Mouse (Mus musculus): ENCODE results near the gene Snap23. TPM values are rescaled to one million over a fixed set of nuclear protein-coding genes. Genes with fewer than 3 reads are reported as not detected.
"Not testable (repeated sequence)": the region's sequence is repeated elsewhere in the genome, so short reads cannot be mapped to it uniquely, and the experiment has no call there.

Gene Snap23
- polyA plus RNA-seq, 1 experiment from 2014 or later: 54.7 TPM

GRCm38 (mm10) chr2:120544732-120545131 is 22.7 kb upstream of the Snap23 start:
- no peaks in the 10 kb centered on the region for H3K27me3 ChIP-seq (ENCODE audit: insufficient read depth, low read length)
- no peak overlapping the region for H3K4me3 ChIP-seq (ENCODE audit: low read depth, low read length)
- 0 out of 2 replicates have a peak, but pooled peaks cover 3% of the 10 kb centered on the region for H3K4me1 ChIP-seq (ENCODE audit: insufficient read depth)
- no peak overlapping the region for H3K4me2 ChIP-seq
- TF ChIP-seq CTCF (IDR thresholded peaks at IDR 0.05; ENCODE audit: low read depth): no peak
- WGBS: 85% methylated on average over 2 of the region's 2 CpGs
- ATAC-seq (ENCODE audit: insufficient read depth) (no peak), DNase-seq (no peak)
- H3K9me3 ChIP-seq (ENCODE audit: low read depth, low read length): no peaks in the 10 kb centered on the region
- no peak overlapping the region for H3K27ac ChIP-seq (ENCODE audit: low read depth)
- peaks cover 32% of the 10 kb centered on the region for H3K36me3 ChIP-seq (ENCODE audit: insufficient read depth)
- H3K9ac ChIP-seq: no peak overlapping the region

- TF ChIP-seq CTCF (IDR thresholded peaks at IDR 0.05; ENCODE audit: low read depth): no peak
- H3K4me2 ChIP-seq: no peak overlapping the region
- no peaks in the 10 kb centered on the region for H3K4me1 ChIP-seq (ENCODE audit: insufficient read depth)
- DNase-seq (no peak), ATAC-seq (ENCODE audit: insufficient read depth) (no peak)
- H3K27me3 ChIP-seq (ENCODE audit: insufficient read depth, low read length): no peaks in the 10 kb centered on the region
- no peaks in the 10 kb centered on the region for H3K9me3 ChIP-seq (ENCODE audit: low read depth, low read length)
- H3K4me3 ChIP-seq (ENCODE audit: low read depth, low read length): no peak overlapping the region
- WGBS: 53% methylated on average over 3 of the region's 3 CpGs
- peaks cover 29% of the 10 kb centered on the region for H3K36me3 ChIP-seq (ENCODE audit: insufficient read depth)
- no peak overlapping the region for H3K27ac ChIP-seq (ENCODE audit: low read depth)
- H3K9ac ChIP-seq: no peak overlapping the region
Observed at GRCm38 (mm10) chr2:120556868-120557267, 10.6 kb upstream of the Snap23 start.

DNA sequence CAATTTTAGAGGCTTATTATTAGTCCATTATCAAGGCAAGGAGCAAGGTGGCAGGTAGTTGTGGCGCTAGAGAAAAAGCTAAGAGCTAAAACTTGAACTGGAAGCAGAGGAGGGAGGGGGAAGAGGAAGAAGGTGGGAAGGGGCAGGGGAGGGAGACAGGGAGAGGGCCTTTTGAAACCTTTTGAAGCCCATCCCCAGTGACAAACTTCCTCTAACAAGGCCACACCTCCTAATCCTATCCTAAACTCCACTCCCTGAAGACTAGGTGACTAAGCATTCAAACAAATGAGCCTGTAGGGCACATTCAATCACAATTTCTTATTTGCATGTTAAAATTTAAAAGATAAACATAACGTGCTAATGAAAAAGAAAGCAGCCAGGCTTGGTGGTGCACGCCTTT is 8.7 kb upstream of the Snap23 start:
- no peak for DNase-seq
- no peaks in the 10 kb centered on the region for H3K4me1 ChIP-seq (ENCODE audit: insufficient read depth)
- no peak overlapping the region for H3K4me2 ChIP-seq
- H3K4me3 ChIP-seq (ENCODE audit: low read depth, low read length): no peak overlapping the region
- WGBS: 77% methylated on average over 3 of the region's 3 CpGs
- no peak overlapping the region for H3K27ac ChIP-seq (ENCODE audit: low read depth)
- no peaks in the 10 kb centered on the region for H3K9me3 ChIP-seq (ENCODE audit: low read depth, low read length)
- ATAC-seq (ENCODE audit: insufficient read depth): no peak
- H3K27me3 ChIP-seq (ENCODE audit: insufficient read depth, low read length): no peaks in the 10 kb centered on the region
- H3K9ac ChIP-seq: no peak overlapping the region
- no peak for TF ChIP-seq CTCF (IDR thresholded peaks at IDR 0.05; ENCODE audit: low read depth)
- peaks cover 15% of the 10 kb centered on the region for H3K36me3 ChIP-seq (ENCODE audit: insufficient read depth)

- Histone ChIP-seq H3K4me3 (ENCODE audit: low read depth, low read length) (no peak overlapping the region), H3K4me2 (no peak overlapping the region), H3K4me1 (ENCODE audit: insufficient read depth) (no peaks in the 10 kb centered on the region), H3K9me3 (ENCODE audit: low read depth, low read length) (no peaks in the 10 kb centered on the region), H3K9ac (no peak overlapping the region), H3K27me3 (ENCODE audit: insufficient read depth, low read length) (no peaks in the 10 kb centered on the region), H3K36me3 (ENCODE audit: insufficient read depth) (no peaks in the 10 kb centered on the region), H3K27ac (ENCODE audit: low read depth) (no peak overlapping the region)
- DNase-seq (no peak), ATAC-seq (ENCODE audit: insufficient read depth) (no peak)
- no peak for TF ChIP-seq CTCF (IDR thresholded peaks at IDR 0.05; ENCODE audit: low read depth)
- WGBS: 90% methylated on average over 1 of the region's 1 CpGs
Observed at GRCm38 (mm10) chr2:120561524-120561923, 5.9 kb upstream of the Snap23 start.

- 22% methylated on average over 9 of the region's 9 CpGs for WGBS
- DNase-seq (no peak), ATAC-seq (ENCODE audit: insufficient read depth) (no peak)
- H3K9ac ChIP-seq: peak overlapping the region; percentile 93
- no peaks in the 10 kb centered on the region for H3K4me1 ChIP-seq (ENCODE audit: insufficient read depth)
- no peaks in the 10 kb centered on the region for H3K27me3 ChIP-seq (ENCODE audit: insufficient read depth, low read length)
- no peaks in the 10 kb centered on the region for H3K36me3 ChIP-seq (ENCODE audit: insufficient read depth)
- no peaks in the 10 kb centered on the region for H3K9me3 ChIP-seq (ENCODE audit: low read depth, low read length)
- H3K4me2 ChIP-seq: peak overlapping the region; percentile 69
- no peak for TF ChIP-seq CTCF (IDR thresholded peaks at IDR 0.05; ENCODE audit: low read depth)
- H3K4me3 ChIP-seq (ENCODE audit: low read depth, low read length): peak overlapping the region; percentile 86
- no peak overlapping the region for H3K27ac ChIP-seq (ENCODE audit: low read depth)
Observed at GRCm38 (mm10) chr2:120562859-120563234, 4.6 kb upstream of the Snap23 start.

GRCm38 (mm10) chr2:120563235-120563990 is 4.1 kb upstream of the Snap23 start, which contains the start of gene Zfp106:
Zfp106 (minus strand) TSS chr2:120563843.
- no peaks in the 10 kb centered on the region for H3K4me1 ChIP-seq (ENCODE audit: insufficient read depth)
- no peak for TF ChIP-seq CTCF (IDR thresholded peaks at IDR 0.05; ENCODE audit: low read depth)
- peak within 1 kb of the TSS; percentile 93 for H3K9ac ChIP-seq
- no peaks in the 10 kb centered on the region for H3K9me3 ChIP-seq (ENCODE audit: low read depth, low read length)
- peak within 1 kb of the TSS; percentile 69 for H3K4me2 ChIP-seq
- H3K36me3 ChIP-seq (ENCODE audit: insufficient read depth): no peaks in the 10 kb centered on the region
- ATAC-seq (ENCODE audit: insufficient read depth) (peak; percentile 68), DNase-seq (peak; percentile 93)
- peak within 1 kb of the TSS; percentile 86 for H3K4me3 ChIP-seq (ENCODE audit: low read depth, low read length)
- H3K27ac ChIP-seq (ENCODE audit: low read depth): peak within 1 kb of the TSS; percentile 64; the same call in 1 of the 2 replicates
- under 1% methylated on average over 50 of the region's 50 CpGs for WGBS
- no peaks in the 10 kb centered on the region for H3K27me3 ChIP-seq (ENCODE audit: insufficient read depth, low read length)

DNA sequence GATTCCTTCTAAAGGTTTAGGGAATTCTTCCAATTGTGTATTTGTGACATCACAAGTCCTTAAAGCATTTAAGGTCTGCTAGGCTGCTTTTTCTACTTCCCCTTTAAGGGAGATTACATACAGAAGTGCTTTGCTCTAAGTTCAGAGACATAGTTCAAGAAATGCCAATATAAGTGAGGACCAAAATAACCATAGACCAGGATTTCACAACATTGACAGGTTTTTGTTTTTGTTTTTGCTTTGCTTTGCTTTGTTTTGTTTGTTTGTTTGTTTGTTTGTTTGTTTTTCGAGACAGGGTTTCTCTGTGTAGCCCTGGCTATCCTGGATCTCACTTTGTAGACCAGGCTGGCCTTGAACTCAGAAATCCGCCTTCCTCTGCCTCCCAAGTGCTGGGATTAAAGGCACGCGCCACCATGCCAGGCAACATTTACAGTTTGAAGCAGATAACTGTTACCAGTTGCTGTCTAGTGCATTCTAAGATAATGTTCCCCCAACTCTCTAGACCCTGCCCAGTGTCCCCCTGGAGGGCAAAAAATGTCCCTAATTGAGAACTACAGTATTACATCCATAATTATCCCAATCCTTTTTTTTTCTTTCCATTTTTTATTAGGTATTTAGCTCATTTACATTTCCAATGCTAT is 2.8 kb upstream of the Snap23 start:
- ATAC-seq (ENCODE audit: insufficient read depth); H3K9me3 ChIP-seq (ENCODE audit: low read depth, low read length); H3K4me1 ChIP-seq (ENCODE audit: insufficient read depth); H3K27ac ChIP-seq (ENCODE audit: low read depth); H3K27me3 ChIP-seq (ENCODE audit: insufficient read depth, low read length); H3K36me3 ChIP-seq (ENCODE audit: insufficient read depth); H3K4me3 ChIP-seq (ENCODE audit: low read depth, low read length); H3K4me2 ChIP-seq; DNase-seq; H3K9ac ChIP-seq: not testable (repeated sequence)
- 88% methylated on average over 4 of the region's 4 CpGs for WGBS
